Mouse (Mus musculus): ENCODE measurements around the gene Bmp2. TPM values are rescaled to one million over a fixed set of nuclear protein-coding genes. Genes with fewer than 3 reads are reported as not detected.
A peak's percentile ranks its signal among the peaks of the same experiment; 100 is the strongest.

Gene Bmp2
- polyA plus RNA-seq, 1 experiment from 2014 or later, result 4.2 TPM

DNA sequence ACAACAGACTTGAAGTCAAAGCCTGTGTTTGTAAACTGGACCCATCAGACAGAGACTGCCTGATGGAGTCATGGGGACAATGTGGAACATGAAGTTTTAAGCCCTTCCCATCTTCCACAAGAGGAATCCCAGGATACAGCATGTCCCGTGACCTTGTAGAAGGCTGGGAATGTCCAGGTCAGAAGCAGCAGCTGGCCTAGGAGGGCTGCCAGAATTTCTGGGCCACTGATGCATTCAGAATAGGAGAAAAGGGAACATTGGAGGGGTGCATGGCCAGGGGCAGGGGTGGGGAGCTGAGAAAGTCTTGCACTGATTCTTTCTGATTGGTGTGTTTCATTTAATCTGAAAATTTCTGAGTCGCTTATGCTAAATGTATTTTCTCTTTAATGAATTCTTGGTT, 29.8 kb upstream of the Bmp2 start:
- 83% methylated on average over 2 of the region's 2 CpGs for WGBS
- no peak for ATAC-seq (ENCODE audit: insufficient number of reproducible peaks, insufficient read depth, low FRiP score, low read depth)
- H3K4me1 ChIP-seq (ENCODE audit: control insufficient read depth, insufficient read depth, low read length), result no peaks in the 10 kb centered on the region

DNA sequence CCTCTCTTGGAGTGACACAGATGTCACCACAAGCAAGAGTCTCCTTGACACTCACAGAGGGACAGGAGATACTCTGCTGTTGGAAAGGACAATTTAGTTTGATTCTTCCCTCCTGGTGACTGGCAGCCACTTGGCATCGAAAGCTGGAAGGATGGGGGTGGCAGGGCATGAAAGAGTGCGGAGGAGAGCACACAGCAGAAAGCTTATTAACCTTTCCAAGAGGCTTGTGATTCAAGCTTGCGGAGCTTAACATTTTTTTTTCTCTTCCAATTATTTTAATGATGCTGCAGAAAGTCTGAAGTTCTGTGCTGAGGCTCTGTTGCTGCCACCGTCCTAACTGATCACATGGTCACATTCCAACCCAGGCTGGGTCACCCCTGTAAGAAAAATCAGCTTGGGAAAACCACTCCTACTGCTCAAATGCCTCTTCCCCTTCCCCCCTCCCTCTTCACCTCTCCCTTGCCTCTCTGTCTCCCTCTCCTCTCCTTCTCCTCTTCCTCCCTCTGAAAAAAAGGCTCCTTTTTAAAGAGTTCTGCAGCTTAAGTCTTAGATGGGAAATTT, 26.3 kb upstream of the Bmp2 start:
- no peaks in the 10 kb centered on the region for H3K36me3 ChIP-seq (ENCODE audit: control insufficient read depth, insufficient read depth, low read length)
- H3K9me3 ChIP-seq (ENCODE audit: control insufficient read depth, low read depth, low read length), result no peaks in the 10 kb centered on the region
- H3K9ac ChIP-seq (replicated peaks; ENCODE audit: low read depth, low read length), result no peak overlapping the region
- no peaks in the 10 kb centered on the region for H3K4me1 ChIP-seq (ENCODE audit: control insufficient read depth, insufficient read depth, low read length)
- ATAC-seq (ENCODE audit: insufficient number of reproducible peaks, insufficient read depth, low FRiP score, low read depth), result no peak
- no peak overlapping the region for H3K4me3 ChIP-seq (ENCODE audit: low read depth, low read length)
- WGBS, result 51% methylated on average over 4 of the region's 4 CpGs
- H3K4me2 ChIP-seq (replicated peaks; ENCODE audit: low read depth, low read length), result no peak overlapping the region
- no peak overlapping the region for H3K27ac ChIP-seq (ENCODE audit: low read length)
- H3K27me3 ChIP-seq (ENCODE audit: control insufficient read depth, insufficient read depth, low read length), result no peaks in the 10 kb centered on the region

More for the DNA sequence above, 29.8 kb upstream of the Bmp2 start:
- no peak overlapping the region for H3K27ac ChIP-seq (ENCODE audit: low read length)
- H3K9me3 ChIP-seq (ENCODE audit: control insufficient read depth, low read depth, low read length), result no peaks in the 10 kb centered on the region
- no peak overlapping the region for H3K4me2 ChIP-seq (replicated peaks; ENCODE audit: low read depth, low read length)
- H3K4me3 ChIP-seq (ENCODE audit: low read depth, low read length), result no peak overlapping the region
- no peaks in the 10 kb centered on the region for H3K27me3 ChIP-seq (ENCODE audit: control insufficient read depth, insufficient read depth, low read length)
- H3K36me3 ChIP-seq (ENCODE audit: control insufficient read depth, insufficient read depth, low read length), result no peaks in the 10 kb centered on the region
- H3K9ac ChIP-seq (replicated peaks; ENCODE audit: low read depth, low read length), result no peak overlapping the region

DNA sequence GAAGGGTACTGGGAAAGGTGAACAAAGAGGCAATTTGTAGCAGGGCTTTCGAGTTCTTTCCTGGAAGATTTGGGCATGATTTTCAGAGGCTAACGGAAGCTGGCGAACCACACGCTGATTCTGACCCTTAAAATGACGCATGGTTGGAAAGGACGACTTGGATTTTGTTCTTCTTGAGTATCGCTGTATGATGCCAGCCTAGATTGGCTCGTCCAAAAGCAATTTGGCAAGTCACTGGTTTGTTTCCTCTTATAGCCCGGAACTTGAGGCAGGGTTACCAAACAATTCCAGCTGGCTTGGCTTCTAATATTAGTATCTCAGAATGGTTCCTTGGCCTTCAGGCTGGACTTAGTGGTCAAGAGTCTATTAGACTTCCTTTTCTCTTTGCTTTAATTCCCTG, 22.6 kb upstream of the Bmp2 start:
- no peak overlapping the region for H3K27ac ChIP-seq (ENCODE audit: low read length)
- no peak overlapping the region for H3K4me3 ChIP-seq (ENCODE audit: low read depth, low read length)
- ATAC-seq (ENCODE audit: insufficient number of reproducible peaks, insufficient read depth, low FRiP score, low read depth), result no peak
- WGBS, result 93% methylated on average over 9 of the region's 9 CpGs
- no peaks in the 10 kb centered on the region for H3K36me3 ChIP-seq (ENCODE audit: control insufficient read depth, insufficient read depth, low read length)
- no peaks in the 10 kb centered on the region for H3K4me1 ChIP-seq (ENCODE audit: control insufficient read depth, insufficient read depth, low read length)
- H3K27me3 ChIP-seq (ENCODE audit: control insufficient read depth, insufficient read depth, low read length), result no peaks in the 10 kb centered on the region
- H3K4me2 ChIP-seq (replicated peaks; ENCODE audit: low read depth, low read length), result no peak overlapping the region
- no peak overlapping the region for H3K9ac ChIP-seq (replicated peaks; ENCODE audit: low read depth, low read length)
- no peaks in the 10 kb centered on the region for H3K9me3 ChIP-seq (ENCODE audit: control insufficient read depth, low read depth, low read length)

DNA sequence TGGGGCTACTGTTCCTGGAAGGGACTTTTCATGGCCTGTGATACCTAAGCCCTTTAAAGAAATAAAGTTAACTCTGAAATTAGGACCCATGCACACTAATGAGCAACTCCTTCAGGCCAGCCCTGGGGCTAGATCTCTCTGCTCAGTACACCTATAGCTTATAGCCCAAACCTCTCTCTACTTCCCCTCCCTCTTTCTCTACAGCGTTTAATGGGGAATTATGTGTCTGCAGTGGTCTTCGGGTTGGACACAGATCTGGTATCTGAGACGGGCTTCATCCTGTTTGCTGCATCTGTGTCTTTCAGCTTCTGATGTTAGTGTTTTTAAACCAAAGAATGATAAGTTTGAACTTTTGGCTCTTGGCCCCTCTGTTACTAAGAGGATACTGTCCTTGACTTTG, 18.9 kb upstream of the Bmp2 start:
- Histone ChIP-seq H3K4me1 (ENCODE audit: control insufficient read depth, insufficient read depth, low read length) (no peaks in the 10 kb centered on the region), H3K27ac (ENCODE audit: low read length) (no peak overlapping the region), H3K4me2 (replicated peaks; ENCODE audit: low read depth, low read length) (no peak overlapping the region), H3K4me3 (ENCODE audit: low read depth, low read length) (no peak overlapping the region), H3K9me3 (ENCODE audit: control insufficient read depth, low read depth, low read length) (no peaks in the 10 kb centered on the region), H3K27me3 (ENCODE audit: control insufficient read depth, insufficient read depth, low read length) (no peaks in the 10 kb centered on the region), H3K36me3 (ENCODE audit: control insufficient read depth, insufficient read depth, low read length) (no peaks in the 10 kb centered on the region), H3K9ac (replicated peaks; ENCODE audit: low read depth, low read length) (no peak overlapping the region)
- 67% methylated on average over 3 of the region's 3 CpGs for WGBS
- ATAC-seq (ENCODE audit: insufficient number of reproducible peaks, insufficient read depth, low FRiP score, low read depth), result no peak

DNA sequence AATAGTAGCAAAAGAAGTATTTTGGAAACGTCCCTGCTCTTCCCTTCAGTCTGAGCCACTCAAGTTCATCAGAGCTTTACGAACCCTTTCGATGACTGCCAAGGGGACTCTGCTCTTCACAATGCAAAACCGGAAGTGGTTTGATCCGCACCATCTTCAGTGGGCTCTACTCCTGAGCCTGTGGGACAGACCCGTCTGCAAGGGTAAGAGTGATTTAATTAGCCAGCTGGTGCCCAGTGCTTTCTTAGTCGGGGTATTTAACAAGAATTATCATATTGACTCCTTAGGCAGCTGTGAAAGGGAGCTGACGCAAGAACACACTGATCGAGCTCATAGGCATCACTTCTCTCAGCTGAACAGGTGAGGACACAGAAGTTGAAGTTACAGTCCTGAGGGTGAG, 16.5 kb upstream of the Bmp2 start:
- WGBS, result 86% methylated on average over 9 of the region's 9 CpGs
- H3K4me3 ChIP-seq (ENCODE audit: low read depth, low read length), result no peak overlapping the region
- no peaks in the 10 kb centered on the region for H3K27me3 ChIP-seq (ENCODE audit: control insufficient read depth, insufficient read depth, low read length)
- no peaks in the 10 kb centered on the region for H3K4me1 ChIP-seq (ENCODE audit: control insufficient read depth, insufficient read depth, low read length)
- no peaks in the 10 kb centered on the region for H3K36me3 ChIP-seq (ENCODE audit: control insufficient read depth, insufficient read depth, low read length)
- no peak for ATAC-seq (ENCODE audit: insufficient number of reproducible peaks, insufficient read depth, low FRiP score, low read depth)
- H3K9ac ChIP-seq (replicated peaks; ENCODE audit: low read depth, low read length), result no peak overlapping the region
- H3K27ac ChIP-seq (ENCODE audit: low read length), result no peak overlapping the region
- H3K9me3 ChIP-seq (ENCODE audit: control insufficient read depth, low read depth, low read length), result no peaks in the 10 kb centered on the region
- H3K4me2 ChIP-seq (replicated peaks; ENCODE audit: low read depth, low read length), result no peak overlapping the region

DNA sequence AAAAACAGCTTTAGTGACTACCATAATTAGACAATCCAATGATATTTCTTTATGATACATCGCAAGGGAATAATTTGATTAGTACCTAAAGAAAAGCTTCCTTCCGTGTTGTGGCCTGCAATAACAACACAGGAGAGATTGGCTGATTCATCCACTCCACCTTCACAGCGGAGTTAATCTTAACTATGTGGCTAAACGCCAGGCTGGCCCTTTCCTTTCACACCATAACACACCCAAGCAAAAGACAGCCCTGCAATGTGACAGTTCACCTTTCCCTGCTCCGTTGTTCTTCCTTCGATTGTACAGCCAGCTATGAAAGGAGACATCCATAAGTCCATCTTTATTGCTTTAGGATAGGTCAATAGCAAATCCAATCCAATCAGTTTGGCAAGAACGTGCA, 15.1 kb upstream of the Bmp2 start:
- Histone ChIP-seq H3K27ac (ENCODE audit: low read length) (no peak overlapping the region), H3K4me2 (replicated peaks; ENCODE audit: low read depth, low read length) (no peak overlapping the region), H3K4me1 (ENCODE audit: control insufficient read depth, insufficient read depth, low read length) (no peaks in the 10 kb centered on the region), H3K9me3 (ENCODE audit: control insufficient read depth, low read depth, low read length) (no peaks in the 10 kb centered on the region), H3K27me3 (ENCODE audit: control insufficient read depth, insufficient read depth, low read length) (no peaks in the 10 kb centered on the region), H3K9ac (replicated peaks; ENCODE audit: low read depth, low read length) (no peak overlapping the region), H3K36me3 (ENCODE audit: control insufficient read depth, insufficient read depth, low read length) (no peaks in the 10 kb centered on the region), H3K4me3 (ENCODE audit: low read depth, low read length) (no peak overlapping the region)
- no peak for ATAC-seq (ENCODE audit: insufficient number of reproducible peaks, insufficient read depth, low FRiP score, low read depth)
- WGBS, result 88% methylated on average over 7 of the region's 7 CpGs

DNA sequence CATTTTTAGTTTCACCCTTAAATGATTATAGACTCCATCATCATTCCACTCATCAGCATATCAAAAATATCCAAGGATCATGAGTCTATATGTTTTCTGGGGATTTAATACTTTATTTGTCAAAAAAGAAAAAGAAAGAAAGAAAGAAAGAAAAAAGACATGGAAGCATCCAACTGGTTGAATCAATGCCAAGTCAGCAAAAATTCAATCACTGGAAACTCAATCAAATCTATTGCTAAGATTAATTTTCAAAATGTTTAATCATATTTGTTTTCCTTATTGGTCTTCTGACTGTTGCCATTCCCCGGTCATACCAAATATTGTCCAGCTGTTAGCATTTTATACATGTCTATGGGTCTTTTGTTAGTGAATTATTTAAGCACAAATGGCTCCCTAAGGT, 11.3 kb upstream of the Bmp2 start:
- no peak overlapping the region for H3K9ac ChIP-seq (replicated peaks; ENCODE audit: low read depth, low read length)
- H3K4me3 ChIP-seq (ENCODE audit: low read depth, low read length), result no peak overlapping the region
- ATAC-seq (ENCODE audit: insufficient number of reproducible peaks, insufficient read depth, low FRiP score, low read depth), result no peak
- no peak overlapping the region for H3K27ac ChIP-seq (ENCODE audit: low read length)
- no peak overlapping the region for H3K4me2 ChIP-seq (replicated peaks; ENCODE audit: low read depth, low read length)
- no peaks in the 10 kb centered on the region for H3K36me3 ChIP-seq (ENCODE audit: control insufficient read depth, insufficient read depth, low read length)
- H3K9me3 ChIP-seq (ENCODE audit: control insufficient read depth, low read depth, low read length), result no peaks in the 10 kb centered on the region
- no peaks in the 10 kb centered on the region for H3K27me3 ChIP-seq (ENCODE audit: control insufficient read depth, insufficient read depth, low read length)
- H3K4me1 ChIP-seq (ENCODE audit: control insufficient read depth, insufficient read depth, low read length), result no peaks in the 10 kb centered on the region
- WGBS, result 93% methylated on average over 1 of the region's 1 CpGs

DNA sequence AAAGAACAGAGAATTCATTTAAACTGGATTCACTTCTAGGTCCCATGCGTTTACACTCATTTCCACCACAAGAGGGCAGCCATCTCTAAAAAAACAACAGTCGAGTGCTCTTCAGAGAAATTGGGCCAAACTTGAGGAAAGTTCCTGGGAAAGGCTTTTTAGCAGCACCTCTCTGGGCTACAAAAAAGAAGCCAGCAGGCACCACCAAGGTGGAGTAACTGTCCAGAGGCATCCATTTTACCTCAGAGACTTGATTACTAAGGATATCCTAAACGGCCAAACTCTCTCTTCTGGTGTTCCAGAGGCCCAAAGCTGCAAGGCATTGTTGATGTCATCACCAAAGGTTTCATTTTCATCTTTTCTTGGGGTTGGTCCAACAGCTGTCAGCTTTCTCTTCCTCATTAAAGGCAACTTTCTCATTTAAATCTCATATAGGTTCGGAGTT, 1.7 kb upstream of the Bmp2 start:
- Histone ChIP-seq H3K4me1 (ENCODE audit: control insufficient read depth, insufficient read depth, low read length) (no peaks in the 10 kb centered on the region), H3K4me2 (replicated peaks; ENCODE audit: low read depth, low read length) (no peak overlapping the region), H3K27ac (ENCODE audit: low read length) (no peak overlapping the region), H3K9ac (replicated peaks; ENCODE audit: low read depth, low read length) (no peak overlapping the region), H3K4me3 (ENCODE audit: low read depth, low read length) (no peak overlapping the region), H3K9me3 (ENCODE audit: control insufficient read depth, low read depth, low read length) (no peaks in the 10 kb centered on the region), H3K36me3 (ENCODE audit: control insufficient read depth, insufficient read depth, low read length) (no peaks in the 10 kb centered on the region), H3K27me3 (ENCODE audit: control insufficient read depth, insufficient read depth, low read length) (0 out of 2 replicates have a peak, but pooled peaks cover 4% of the 10 kb centered on the region)
- 27% methylated on average over 4 of the region's 4 CpGs for WGBS
- ATAC-seq (ENCODE audit: insufficient number of reproducible peaks, insufficient read depth, low FRiP score, low read depth), result no peak

DNA sequence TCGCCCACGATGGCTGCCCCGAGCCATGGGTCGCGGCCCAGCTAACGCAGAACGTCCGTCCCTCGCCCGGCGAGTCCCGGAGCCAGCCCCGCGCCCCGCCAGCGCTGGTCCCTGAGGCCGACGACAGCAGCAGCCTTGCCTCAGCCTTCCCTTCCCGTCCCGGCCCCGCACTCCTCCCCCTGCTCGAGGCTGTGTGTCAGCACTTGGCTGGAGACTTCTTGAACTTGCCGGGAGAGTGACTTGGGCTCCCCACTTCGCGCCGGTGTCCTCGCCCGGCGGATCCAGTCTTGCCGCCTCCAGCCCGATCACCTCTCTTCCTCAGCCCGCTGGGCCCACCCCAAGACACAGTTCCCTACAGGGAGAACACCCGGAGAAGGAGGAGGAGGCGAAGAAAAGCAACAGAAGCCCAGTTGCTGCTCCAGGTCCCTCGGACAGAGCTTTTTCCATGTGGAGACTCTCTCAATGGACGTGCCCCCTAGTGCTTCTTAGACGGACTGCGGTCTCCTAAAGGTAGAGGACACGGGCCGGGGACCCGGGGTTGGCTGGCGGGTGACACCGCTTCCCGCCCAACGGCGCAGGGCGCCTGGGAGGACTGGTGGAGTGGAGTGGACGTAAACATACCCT, 995 bp downstream of the Bmp2 start:
- Histone ChIP-seq H3K27me3 (ENCODE audit: control insufficient read depth, insufficient read depth, low read length) (0 out of 2 replicates have a peak, but pooled peaks cover 4% of the 10 kb centered on the region), H3K27ac (ENCODE audit: low read length) (no peak overlapping the region)
- no peak for ATAC-seq (ENCODE audit: insufficient number of reproducible peaks, insufficient read depth, low FRiP score, low read depth)

More for the DNA sequence above, 995 bp downstream of the Bmp2 start:
- H3K4me3 ChIP-seq (ENCODE audit: low read depth, low read length), result peak overlapping the region; percentile 70
- no peaks in the 10 kb centered on the region for H3K9me3 ChIP-seq (ENCODE audit: control insufficient read depth, low read depth, low read length)
- H3K4me2 ChIP-seq (replicated peaks; ENCODE audit: low read depth, low read length), result peak overlapping the region; percentile 93
- H3K9ac ChIP-seq (replicated peaks; ENCODE audit: low read depth, low read length), result peak overlapping the region; percentile 49
- no peaks in the 10 kb centered on the region for H3K36me3 ChIP-seq (ENCODE audit: control insufficient read depth, insufficient read depth, low read length)
- no peaks in the 10 kb centered on the region for H3K4me1 ChIP-seq (ENCODE audit: control insufficient read depth, insufficient read depth, low read length)
- WGBS, result 2% methylated on average over 46 of the region's 48 CpGs
